Mouse (Mus musculus): Measurements from ENCODE around the gene Tnfrsf8. TPM values are rescaled to one million over a fixed set of nuclear protein-coding genes. Genes with fewer than 3 reads are reported as not detected.

Gene Tnfrsf8
- polyA plus RNA-seq, 2 experiments, result 0.14 to 0.16 TPM

- no peak for TF ChIP-seq POLR2A (IDR thresholded peaks at IDR 0.05; ENCODE audit: borderline replicate concordance, extremely low read depth, insufficient read depth, insufficient read length)
- H3K27me3 ChIP-seq (ENCODE audit: control insufficient read depth, insufficient read depth, low read length), result no peaks in the 10 kb centered on the region
- no peaks in the 10 kb centered on the region for H3K9me3 ChIP-seq (ENCODE audit: control insufficient read depth, low read length)
- H3K27ac ChIP-seq (replicated peaks; ENCODE audit: low read depth, low read length), result no peak overlapping the region
- no peaks in the 10 kb centered on the region for H3K4me1 ChIP-seq (ENCODE audit: control insufficient read depth, insufficient read depth, low read length)
- H3K9ac ChIP-seq (ENCODE audit: low read depth, low read length, severe bottlenecking), result no peak overlapping the region
- no peak overlapping the region for H3K4me2 ChIP-seq (replicated peaks; ENCODE audit: low read depth, low read length, severe bottlenecking)
- H3K36me3 ChIP-seq (ENCODE audit: control insufficient read depth, insufficient read depth, low read length), result no peaks in the 10 kb centered on the region
- H3K4me3 ChIP-seq (replicated peaks; ENCODE audit: low read length), result no peak overlapping the region
- ATAC-seq (ENCODE audit: low FRiP score, low read depth) (no peak), DNase-seq (ENCODE audit: low spot score) (peak; percentile 37)
- 70% methylated on average over 5 of the region's 5 CpGs for WGBS
Observed at GRCm38 (mm10) chr4:145229524-145230163, 85.3 kb downstream of the Tnfrsf8 start.

GRCm38 (mm10) chr4:145229051-145229450 lies 85.9 kb downstream of the Tnfrsf8 start:
- Histone ChIP-seq H3K36me3 (ENCODE audit: control insufficient read depth, insufficient read depth, low read length) (no peaks in the 10 kb centered on the region), H3K27ac (replicated peaks; ENCODE audit: low read depth, low read length) (no peak overlapping the region), H3K4me1 (ENCODE audit: control insufficient read depth, insufficient read depth, low read length) (no peaks in the 10 kb centered on the region), H3K9ac (ENCODE audit: low read depth, low read length, severe bottlenecking) (no peak overlapping the region), H3K4me2 (replicated peaks; ENCODE audit: low read depth, low read length, severe bottlenecking) (no peak overlapping the region), H3K9me3 (ENCODE audit: control insufficient read depth, low read length) (no peaks in the 10 kb centered on the region), H3K4me3 (replicated peaks; ENCODE audit: low read length) (no peak overlapping the region), H3K27me3 (ENCODE audit: control insufficient read depth, insufficient read depth, low read length) (no peaks in the 10 kb centered on the region)
- TF ChIP-seq POLR2A (IDR thresholded peaks at IDR 0.05; ENCODE audit: borderline replicate concordance, extremely low read depth, insufficient read depth, insufficient read length), result no peak
- WGBS, result 90% methylated on average over 6 of the region's 6 CpGs
- ATAC-seq (ENCODE audit: low FRiP score, low read depth) (no peak), DNase-seq (ENCODE audit: low spot score) (no peak)

- Histone ChIP-seq H3K4me2 (replicated peaks; ENCODE audit: low read depth, low read length, severe bottlenecking) (no peak overlapping the region), H3K27ac (replicated peaks; ENCODE audit: low read depth, low read length) (no peak overlapping the region), H3K9me3 (ENCODE audit: control insufficient read depth, low read length) (no peaks in the 10 kb centered on the region), H3K4me1 (ENCODE audit: control insufficient read depth, insufficient read depth, low read length) (no peaks in the 10 kb centered on the region), H3K27me3 (ENCODE audit: control insufficient read depth, insufficient read depth, low read length) (no peaks in the 10 kb centered on the region), H3K4me3 (replicated peaks; ENCODE audit: low read length) (no peak overlapping the region), H3K9ac (ENCODE audit: low read depth, low read length, severe bottlenecking) (no peak overlapping the region), H3K36me3 (ENCODE audit: control insufficient read depth, insufficient read depth, low read length) (no peaks in the 10 kb centered on the region)
- DNase-seq (ENCODE audit: low spot score), result no peak
- ATAC-seq (ENCODE audit: low FRiP score, low read depth), result no peak
- no peak for TF ChIP-seq POLR2A (IDR thresholded peaks at IDR 0.05; ENCODE audit: borderline replicate concordance, extremely low read depth, insufficient read depth, insufficient read length)
- WGBS, result 86% methylated on average over 4 of the region's 4 CpGs
Observed at GRCm38 (mm10) chr4:145224613-145225012, 90.4 kb downstream of the Tnfrsf8 start.

- no peak for TF ChIP-seq POLR2A (IDR thresholded peaks at IDR 0.05; ENCODE audit: borderline replicate concordance, extremely low read depth, insufficient read depth, insufficient read length)
- Histone ChIP-seq H3K27me3 (ENCODE audit: control insufficient read depth, insufficient read depth, low read length) (no peaks in the 10 kb centered on the region), H3K4me3 (replicated peaks; ENCODE audit: low read length) (no peak overlapping the region), H3K9me3 (ENCODE audit: control insufficient read depth, low read length) (no peaks in the 10 kb centered on the region), H3K27ac (replicated peaks; ENCODE audit: low read depth, low read length) (no peak overlapping the region), H3K4me2 (replicated peaks; ENCODE audit: low read depth, low read length, severe bottlenecking) (no peak overlapping the region), H3K36me3 (ENCODE audit: control insufficient read depth, insufficient read depth, low read length) (no peaks in the 10 kb centered on the region), H3K9ac (ENCODE audit: low read depth, low read length, severe bottlenecking) (no peak overlapping the region), H3K4me1 (ENCODE audit: control insufficient read depth, insufficient read depth, low read length) (no peaks in the 10 kb centered on the region)
- ATAC-seq (ENCODE audit: low FRiP score, low read depth), result no peak
- no peak for DNase-seq (ENCODE audit: low spot score)
- WGBS, result 70% methylated on average over 8 of the region's 8 CpGs
Observed at GRCm38 (mm10) chr4:145222064-145222463, 92.9 kb downstream of the Tnfrsf8 start.

- H3K4me3 ChIP-seq (replicated peaks; ENCODE audit: low read length), result no peak overlapping the region
- ATAC-seq (ENCODE audit: low FRiP score, low read depth), result no peak
- no peaks in the 10 kb centered on the region for H3K36me3 ChIP-seq (ENCODE audit: control insufficient read depth, insufficient read depth, low read length)
- no peaks in the 10 kb centered on the region for H3K4me1 ChIP-seq (ENCODE audit: control insufficient read depth, insufficient read depth, low read length)
- no peak for DNase-seq (ENCODE audit: low spot score)
- 57% methylated on average over 2 of the region's 2 CpGs for WGBS
- no peaks in the 10 kb centered on the region for H3K9me3 ChIP-seq (ENCODE audit: control insufficient read depth, low read length)
- no peak overlapping the region for H3K4me2 ChIP-seq (replicated peaks; ENCODE audit: low read depth, low read length, severe bottlenecking)
- no peak overlapping the region for H3K9ac ChIP-seq (ENCODE audit: low read depth, low read length, severe bottlenecking)
- TF ChIP-seq POLR2A (IDR thresholded peaks at IDR 0.05; ENCODE audit: borderline replicate concordance, extremely low read depth, insufficient read depth, insufficient read length), result no peak
- H3K27ac ChIP-seq (replicated peaks; ENCODE audit: low read depth, low read length), result no peak overlapping the region
- no peaks in the 10 kb centered on the region for H3K27me3 ChIP-seq (ENCODE audit: control insufficient read depth, insufficient read depth, low read length)
Observed at GRCm38 (mm10) chr4:145221379-145221778, 93.6 kb downstream of the Tnfrsf8 start.
